In genomic region chr8:75136256-75136655, GRCm38 (mm10) we compare ENCODE assay signal across 13 mouse cellular contexts.
"Had no signal": no experiment of that assay in that cellular context is flagged by ENCODE, and none has a peak within 500 bp of the region (broad histone marks: within the 10 kb centered on the region; RNA-seq: fewer than 3 reads in every experiment).

No protein-coding gene starts in this region.

- H3K27me3 ChIP-seq: limb, embryonic 15.5 days; midbrain, embryonic 15.5 days had no signal

- H3K36me3 ChIP-seq: limb, embryonic 15.5 days; midbrain, embryonic 15.5 days had no signal

- H3K27ac ChIP-seq: kidney, postnatal 0 days; limb, embryonic 15.5 days; midbrain, embryonic 15.5 days; stomach, postnatal 0 days had no signal

- H3K9me3 ChIP-seq: limb, embryonic 15.5 days; midbrain, embryonic 15.5 days had no signal

- H3K4me3 ChIP-seq: limb, embryonic 15.5 days; midbrain, embryonic 15.5 days had no signal

- H3K4me2 ChIP-seq: limb, embryonic 15.5 days; lung, embryonic 14.5 days; midbrain, embryonic 11.5 days; midbrain, embryonic 15.5 days had no signal

- H3K4me1 ChIP-seq: limb, embryonic 15.5 days; midbrain, embryonic 15.5 days had no signal

- DNase-seq: kidney, adult 11 months; kidney, adult 9 months; kidney, postnatal 4 days; layer of hippocampus, adult 9-11 months; layer of hippocampus, postnatal 36 days; lung, postnatal 10 days; lung, postnatal 4 days had no signal

- H3K9ac ChIP-seq: limb, embryonic 15.5 days; lung, embryonic 14.5 days; midbrain, embryonic 15.5 days had no signal
